Mouse (Mus musculus) G1E (cell line): ENCODE data around the gene Sox5. TPM values are rescaled to one million over a fixed set of nuclear protein-coding genes. Genes with fewer than 3 reads are reported as not detected.

Experiments used
- ATAC-seq: 2 replicates; pipeline ENCODE4 v1.8.0; 2016; ENCODE audit warnings: mild to moderate bottlenecking; ENCODE audit not compliant: insufficient number of reproducible peaks, poor library complexity, low FRiP score, severe bottlenecking; ENCODE audit errors: extremely low read depth
- DNase-seq: peaks from one replicate; pipeline ENCODE4 v3.0.0; 2012; ENCODE audit warnings: low spot score
- H3K27me3 ChIP-seq: 2 replicates; pipeline ENCODE4 v1.6.1; 2012; ENCODE audit warnings: mild to moderate bottlenecking, low read length, inconsistent platforms; ENCODE audit not compliant: insufficient read depth
- H3K36me3 ChIP-seq: replicated peaks from 2 replicates; pipeline ENCODE3; 2012; ENCODE audit warnings: mild to moderate bottlenecking, inconsistent platforms
- H3K4me1 ChIP-seq: 2 replicates; pipeline ENCODE4 v1.6.1; 2012; ENCODE audit warnings: low read depth, low read length, inconsistent platforms, mixed read lengths; ENCODE audit not compliant: insufficient read depth
- H3K4me3 ChIP-seq: 2 replicates; pipeline ENCODE4 v1.5.1; 2012; ENCODE audit warnings: low read depth, mild to moderate bottlenecking, inconsistent platforms, low read length, moderate library complexity, mixed read lengths
- H3K9me3 ChIP-seq: replicated peaks from 2 replicates; pipeline ENCODE4 v1.6.1; 2012; ENCODE audit warnings: inconsistent platforms
- CTCF ChIP-seq: IDR thresholded peaks from 2 replicates; pipeline ENCODE4 v1.5.1; 2012; ENCODE audit warnings: low read depth, low read length, inconsistent platforms, mixed read lengths
- GATA1 ChIP-seq: IDR thresholded peaks from 2 replicates; pipeline ENCODE4 v1.6.1; 2012; ENCODE audit warnings: borderline replicate concordance, low read length, inconsistent platforms, mixed read lengths
- GATA2 ChIP-seq: IDR thresholded peaks from 2 replicates; pipeline ENCODE4 v1.6.1; 2012; ENCODE audit warnings: low read depth, low read length, inconsistent platforms, borderline replicate concordance
- POLR2AphosphoS5 ChIP-seq: IDR thresholded peaks from 2 replicates; pipeline ENCODE4 v1.6.1; 2012; ENCODE audit warnings: low read depth, low read length, inconsistent platforms; ENCODE audit not compliant: insufficient replicate concordance
- TAL1 ChIP-seq: conservative IDR thresholded peaks from 2 replicates; pipeline ENCODE4 v1.6.1; 2012; ENCODE audit warnings: low read depth, low read length, inconsistent platforms, mixed read lengths
- polyA plus RNA-seq: library from polyadenylated mRNA; stranded (reverse); fragments of >175 nt; gene quantifications from 2 replicates; pipeline ENCODE4 v1.2.3, GENCODE M21; 2012
- total RNA-seq, 2 experiments: library from RNA; stranded (forward) in 1 of 2; stranded (reverse) in 1 of 2; fragments of 200-1000 nt in 1 of 2; fragments of >200 nt in 1 of 2; fragmentation: Nextera tagmentation in 1 of 2; gene quantifications; 2 replicates each; pipeline ENCODE4 v1.2.3; 2014 to 2017

The Sox5 gene
- total and polyA plus RNA-seq, 3 experiments, result 0.27 to 16.2 TPM; not detected in 1

DNA sequence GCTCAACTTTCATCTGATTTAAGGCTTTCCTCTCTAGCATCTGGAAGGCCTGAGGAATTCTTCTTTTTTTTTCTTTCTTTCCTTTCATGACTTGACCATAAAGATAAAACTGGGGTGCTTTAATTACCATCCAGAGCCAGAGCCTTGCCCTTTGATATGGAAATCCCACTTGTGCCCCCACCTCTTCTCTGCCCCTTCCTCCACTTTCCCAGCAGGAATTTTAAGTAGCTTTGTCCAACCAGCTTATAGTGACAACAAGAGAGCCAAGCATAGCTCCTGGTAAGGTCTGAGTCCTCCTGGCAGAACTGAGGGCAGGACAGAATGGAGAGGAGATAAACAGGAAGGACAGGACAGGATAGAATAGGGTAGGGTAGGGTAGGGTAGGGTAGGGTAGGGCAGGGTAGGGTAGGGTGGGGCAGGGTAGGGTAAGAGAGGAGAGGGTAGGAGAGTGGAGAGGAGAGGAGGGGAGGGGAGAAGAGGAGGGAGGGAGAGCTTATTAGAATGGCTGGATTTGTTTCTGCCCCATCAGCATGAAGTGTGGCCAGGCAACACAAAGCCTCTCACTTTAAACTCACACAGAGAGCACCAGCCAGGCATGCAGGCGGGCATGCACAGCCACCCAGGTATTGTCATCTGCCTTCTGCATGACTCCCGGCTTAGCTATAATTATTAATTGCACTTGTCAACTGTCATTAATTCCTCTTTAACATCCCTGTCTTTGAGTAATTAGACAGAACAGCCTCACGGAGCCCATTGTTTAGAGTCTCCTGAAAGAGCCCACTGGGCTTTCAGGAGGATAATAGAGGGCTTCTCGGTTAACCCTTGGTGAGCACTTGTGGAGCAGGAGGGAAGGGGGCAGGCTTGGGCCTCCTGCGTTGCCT, 300.9 kb downstream of the Sox5 start:
- no peak for TF ChIP-seq CTCF
- no peak for DNase-seq
- no peak for ATAC-seq
- H3K36me3 ChIP-seq, result no peaks in the 10 kb centered on the region
- H3K27me3 ChIP-seq, result no peaks in the 10 kb centered on the region
- no peaks in the 10 kb centered on the region for H3K4me1 ChIP-seq
- peaks cover 49% of the 10 kb centered on the region for H3K9me3 ChIP-seq
- no peak overlapping the region for H3K4me3 ChIP-seq

- H3K4me1 ChIP-seq, result no peaks in the 10 kb centered on the region
- no peak for TF ChIP-seq GATA2
- no peak for TF ChIP-seq POLR2AphosphoS5
- TF ChIP-seq CTCF, result no peak
- no peak for ATAC-seq
- DNase-seq, result no peak
- no peaks in the 10 kb centered on the region for H3K36me3 ChIP-seq
- H3K4me3 ChIP-seq, result no peak overlapping the region
- H3K27me3 ChIP-seq, result no peaks in the 10 kb centered on the region
- H3K9me3 ChIP-seq, result peaks cover 52% of the 10 kb centered on the region
Measured at GRCm38 (mm10) chr6:144479861-144480260, 301.9 kb downstream of the Sox5 start.

DNA sequence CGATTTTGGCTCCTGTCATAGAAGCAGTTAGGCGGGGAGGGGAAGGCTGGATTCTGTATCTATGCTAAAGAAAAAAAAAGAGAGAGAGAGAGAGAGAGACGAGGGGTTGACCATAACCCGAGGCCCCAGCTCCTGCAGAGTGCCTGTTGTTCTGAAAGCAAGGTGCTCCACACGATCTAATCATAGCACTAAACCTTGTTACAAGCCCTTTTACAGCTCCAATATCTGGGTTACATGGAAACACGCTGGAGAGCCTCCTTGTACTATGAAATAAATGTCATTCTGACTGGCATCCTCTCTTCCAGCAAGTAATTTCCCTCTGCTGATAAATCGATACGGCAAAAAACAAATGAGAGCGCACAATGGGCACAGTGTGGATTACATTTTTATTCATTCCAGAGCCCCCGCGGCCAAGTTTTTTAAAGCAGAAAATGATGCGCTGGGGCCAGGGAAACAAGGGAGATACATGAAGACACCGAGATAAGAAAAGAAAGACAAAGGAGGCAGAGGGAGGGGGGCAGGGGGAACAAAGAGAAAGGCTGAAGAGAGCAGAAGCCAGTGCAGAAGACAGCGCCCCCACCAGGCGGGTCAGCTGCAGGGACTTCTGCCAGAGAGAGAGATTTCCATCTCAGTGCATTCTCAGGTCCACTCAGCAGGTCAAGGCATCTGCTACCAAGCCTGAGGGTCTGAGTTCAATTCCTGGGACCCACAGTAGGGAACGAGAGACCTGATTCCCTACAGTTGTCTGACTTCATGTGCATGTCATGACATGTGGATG, 304.3 kb downstream of the Sox5 start:
- H3K4me1 ChIP-seq, result no peaks in the 10 kb centered on the region
- no peak for DNase-seq
- H3K4me3 ChIP-seq, result no peak overlapping the region
- ATAC-seq, result no peak
- no peaks in the 10 kb centered on the region for H3K36me3 ChIP-seq
- TF ChIP-seq GATA2 (no peak), TAL1 (no peak)
- peaks cover 54% of the 10 kb centered on the region for H3K9me3 ChIP-seq
- no peaks in the 10 kb centered on the region for H3K27me3 ChIP-seq

- ATAC-seq (no peak), DNase-seq (no peak)
- H3K4me3 ChIP-seq, result no peak overlapping the region
- TF ChIP-seq TAL1, result no peak
- TF ChIP-seq CTCF, result no peak
- no peak for TF ChIP-seq GATA1
- no peak for TF ChIP-seq POLR2AphosphoS5
- no peak for TF ChIP-seq GATA2
- H3K36me3 ChIP-seq, result no peaks in the 10 kb centered on the region
- H3K27me3 ChIP-seq, result no peaks in the 10 kb centered on the region
- peaks cover 56% of the 10 kb centered on the region for H3K9me3 ChIP-seq
- H3K4me1 ChIP-seq, result no peaks in the 10 kb centered on the region
Measured at GRCm38 (mm10) chr6:144473437-144473836, 308.3 kb downstream of the Sox5 start.

GRCm38 (mm10) chr6:144472089-144472900, 309.5 kb downstream of the Sox5 start:
- Histone ChIP-seq H3K4me3 (no peak overlapping the region; the same call in 1 of the 2 replicates), H3K27me3 (no peaks in the 10 kb centered on the region), H3K4me1 (no peaks in the 10 kb centered on the region), H3K36me3 (no peaks in the 10 kb centered on the region), H3K9me3 (peaks cover 56% of the 10 kb centered on the region)
- ATAC-seq (no peak), DNase-seq (no peak)
- TF ChIP-seq CTCF (no peak), TAL1 (no peak), GATA2 (no peak), POLR2AphosphoS5 (no peak), GATA1 (no peak)

DNA sequence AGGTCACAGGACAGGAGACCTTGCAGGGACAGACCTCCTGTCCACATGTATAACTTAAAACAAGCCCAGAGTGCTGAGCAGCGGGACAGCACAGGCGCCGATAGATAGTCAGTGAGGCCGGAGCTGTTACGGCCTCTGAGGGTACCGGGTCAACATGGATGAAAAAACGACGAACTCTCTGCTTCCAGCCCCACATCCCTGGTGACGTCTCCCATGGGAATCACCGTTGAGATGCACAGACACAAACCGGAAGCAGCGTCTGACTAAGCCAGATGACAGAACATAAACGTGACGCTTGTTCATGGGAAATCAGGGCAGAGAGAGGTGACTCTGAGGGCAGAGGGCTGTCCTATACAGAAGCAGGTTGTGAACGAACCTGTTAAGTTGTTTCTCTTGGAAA, 315.1 kb downstream of the Sox5 start:
- TF ChIP-seq TAL1, result no peak
- TF ChIP-seq POLR2AphosphoS5, result no peak
- no peak for TF ChIP-seq GATA1
- no peak for TF ChIP-seq CTCF
- TF ChIP-seq GATA2, result no peak
- Histone ChIP-seq H3K36me3 (no peaks in the 10 kb centered on the region), H3K27me3 (no peaks in the 10 kb centered on the region), H3K9me3 (peaks cover 51% of the 10 kb centered on the region), H3K4me3 (no peak overlapping the region), H3K4me1 (no peaks in the 10 kb centered on the region)
- ATAC-seq (no peak), DNase-seq (no peak)
